Mouse (Mus musculus): Measurements from ENCODE around the gene Golph3. TPM values are rescaled to one million over a fixed set of nuclear protein-coding genes. Genes with fewer than 3 reads are reported as not detected.
"Not testable (repeated sequence)": the region's sequence is repeated elsewhere in the genome, so short reads cannot be mapped to it uniquely, and the experiment has no call there.

Golph3 gene
- polyA plus RNA-seq, 1 experiment from 2014 or later, result 84.7 TPM

DNA sequence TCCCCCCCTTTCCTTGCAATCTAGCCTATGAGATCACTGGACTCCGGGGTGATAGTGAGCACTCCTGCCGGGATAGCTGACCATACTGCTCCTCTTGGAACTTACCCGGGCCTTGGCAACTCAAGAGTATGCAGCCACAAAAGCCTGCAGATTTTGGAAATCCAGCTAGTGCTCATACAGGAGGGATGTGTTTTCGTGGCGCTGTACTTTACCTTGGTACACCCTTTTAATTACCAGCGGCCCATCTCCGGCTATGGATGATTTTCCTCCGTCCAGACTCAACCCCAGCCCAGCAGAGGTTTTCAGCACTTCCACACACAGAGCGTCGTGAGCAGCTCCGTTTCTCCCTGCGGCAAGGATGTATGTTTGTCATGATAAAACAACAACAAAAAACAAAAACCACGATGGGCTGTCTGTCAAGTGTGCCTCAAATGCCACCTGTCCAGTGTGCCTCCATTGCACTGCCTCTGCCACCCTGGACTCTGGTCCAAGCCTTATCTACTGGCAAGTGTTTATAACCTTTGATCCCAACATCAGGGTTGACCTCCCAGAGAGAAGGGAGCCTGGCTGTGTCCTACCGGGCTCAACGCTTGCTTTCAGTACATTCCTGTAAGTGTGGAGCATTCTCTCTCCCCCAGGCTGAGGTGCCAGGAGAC is 44.3 kb downstream of the Golph3 start:
- no peaks in the 10 kb centered on the region for H3K27me3 ChIP-seq (ENCODE audit: insufficient read depth, low read length)
- WGBS, result 89% methylated on average over 15 of the region's 15 CpGs
- H3K4me2 ChIP-seq (replicated peaks; ENCODE audit: low read depth, low read length), result no peak overlapping the region
- no peak overlapping the region for H3K27ac ChIP-seq (ENCODE audit: low read length)
- no peak overlapping the region for H3K4me3 ChIP-seq (ENCODE audit: low read length)
- peaks cover 20% of the 10 kb centered on the region; the same call in 1 of the 2 replicates for H3K36me3 ChIP-seq (ENCODE audit: insufficient read depth, low read length)
- no peaks in the 10 kb centered on the region for H3K9me3 ChIP-seq (ENCODE audit: low read length)
- H3K4me1 ChIP-seq (ENCODE audit: insufficient read depth, low read length), result no peaks in the 10 kb centered on the region
- ATAC-seq (ENCODE audit: low FRiP score, low TSS enrichment), result no peak
- no peak overlapping the region for H3K9ac ChIP-seq (replicated peaks; ENCODE audit: low read length)

DNA sequence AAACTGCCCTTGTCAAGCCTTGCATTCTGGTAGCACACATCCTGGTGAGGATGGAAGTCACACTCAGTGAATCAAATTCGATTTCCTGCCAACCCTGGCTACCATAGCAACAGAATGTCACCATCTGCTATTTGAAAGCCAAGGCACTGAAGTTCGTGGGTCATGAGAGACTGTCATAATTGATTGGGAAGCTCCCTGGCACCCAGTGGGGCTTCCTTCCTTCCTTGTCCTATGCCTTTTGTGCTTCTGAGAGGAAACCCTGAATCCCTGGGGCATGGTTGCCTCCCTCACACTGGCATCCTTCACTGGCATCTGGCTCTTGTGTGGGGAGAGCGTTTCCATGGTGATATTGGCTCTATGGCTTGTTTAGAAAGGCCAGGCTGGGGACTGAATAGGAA is 44.8 kb downstream of the Golph3 start:
- WGBS, result 62% methylated on average over 3 of the region's 3 CpGs
- ATAC-seq (ENCODE audit: low FRiP score, low TSS enrichment), result no peak
- no peak overlapping the region for H3K9ac ChIP-seq (replicated peaks; ENCODE audit: low read length)

DNA sequence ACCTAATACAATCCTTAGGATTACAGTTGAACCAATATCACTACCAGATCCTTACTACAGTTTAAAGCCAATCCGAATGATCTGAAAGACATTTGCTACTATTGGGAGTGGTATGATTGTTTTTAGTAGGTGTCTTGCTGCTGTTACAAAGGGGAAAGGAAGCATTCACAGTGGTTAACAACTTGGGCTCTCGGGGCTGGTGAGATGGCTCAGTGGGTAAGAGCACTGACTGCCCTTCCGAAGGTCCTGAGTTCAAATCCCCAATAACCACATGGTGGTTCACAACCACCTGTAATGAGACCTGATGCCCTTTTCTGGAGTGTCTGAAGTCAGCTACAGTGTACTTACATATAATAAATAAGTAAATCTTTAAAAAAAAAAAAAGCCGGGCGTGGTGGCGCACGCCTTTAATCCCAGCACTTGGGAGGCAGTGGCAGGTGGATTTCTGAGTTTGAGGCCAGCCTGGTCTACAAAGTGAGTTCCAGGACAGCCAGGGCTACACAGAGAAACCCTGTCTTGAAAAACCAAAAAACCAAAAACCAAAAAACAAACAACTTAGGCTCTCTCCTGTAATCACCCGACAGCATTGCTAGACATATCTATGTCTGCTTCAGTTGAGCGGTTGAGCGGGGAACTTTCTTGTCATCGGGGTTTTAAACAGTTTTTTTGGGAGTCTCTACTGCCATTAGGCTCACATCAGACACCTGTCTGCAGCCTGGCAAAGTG is 45.5 kb downstream of the Golph3 start:
- H3K27me3 ChIP-seq (ENCODE audit: insufficient read depth, low read length); H3K4me2 ChIP-seq (replicated peaks; ENCODE audit: low read depth, low read length); H3K9me3 ChIP-seq (ENCODE audit: low read length); H3K4me3 ChIP-seq (ENCODE audit: low read length); H3K9ac ChIP-seq (replicated peaks; ENCODE audit: low read length); H3K27ac ChIP-seq (ENCODE audit: low read length); H3K4me1 ChIP-seq (ENCODE audit: insufficient read depth, low read length); ATAC-seq (ENCODE audit: low FRiP score, low TSS enrichment): not testable (repeated sequence)
- H3K36me3 ChIP-seq (ENCODE audit: insufficient read depth, low read length), result peaks cover 17% of the 10 kb centered on the region; the same call in 1 of the 2 replicates
- WGBS, result 95% methylated on average over 11 of the region's 11 CpGs

More for the DNA sequence above, 44.8 kb downstream of the Golph3 start:
- Histone ChIP-seq H3K4me1 (ENCODE audit: insufficient read depth, low read length) (no peaks in the 10 kb centered on the region), H3K36me3 (ENCODE audit: insufficient read depth, low read length) (peaks cover 19% of the 10 kb centered on the region; the same call in 1 of the 2 replicates), H3K4me3 (ENCODE audit: low read length) (no peak overlapping the region), H3K9me3 (ENCODE audit: low read length) (no peaks in the 10 kb centered on the region), H3K4me2 (replicated peaks; ENCODE audit: low read depth, low read length) (no peak overlapping the region), H3K27ac (ENCODE audit: low read length) (no peak overlapping the region), H3K27me3 (ENCODE audit: insufficient read depth, low read length) (no peaks in the 10 kb centered on the region)

DNA sequence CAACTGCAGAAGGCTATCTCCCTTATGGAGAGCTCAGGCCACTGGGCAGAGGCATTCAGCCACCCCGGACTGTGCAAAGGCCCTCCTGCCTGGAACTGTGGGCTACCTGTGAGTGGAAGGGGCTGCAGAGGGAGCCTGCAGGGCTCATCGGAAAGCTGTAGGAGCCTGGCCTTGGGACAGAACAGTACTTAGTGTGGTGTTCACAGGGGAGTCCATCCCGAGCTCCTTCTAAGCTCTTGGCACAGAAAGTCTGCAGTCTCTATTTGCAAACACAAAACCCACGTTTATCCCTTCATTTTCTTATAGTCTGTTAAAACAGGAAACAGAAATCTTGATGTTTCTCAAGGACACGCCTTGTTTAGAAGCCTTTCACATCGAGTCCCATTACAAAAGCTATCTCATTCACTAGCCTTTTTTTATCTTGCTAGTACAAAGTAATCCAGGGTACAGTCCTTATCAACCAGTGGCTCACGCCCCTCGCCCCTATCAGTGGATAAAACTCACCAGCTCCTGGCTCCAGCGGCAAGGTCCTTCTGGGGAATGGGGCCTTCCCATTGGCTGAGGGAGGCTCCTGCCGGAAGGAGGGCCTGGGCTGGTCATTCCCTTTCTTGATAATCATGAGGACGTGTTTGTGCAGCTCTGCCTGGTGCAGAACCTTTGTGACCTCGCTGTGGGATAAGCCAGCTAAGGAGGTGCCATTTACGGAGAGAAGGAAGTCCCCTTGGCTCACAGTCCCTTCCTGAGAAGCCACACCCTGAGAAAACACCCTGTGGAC is 46.2 kb downstream of the Golph3 start:
- H3K4me3 ChIP-seq (ENCODE audit: low read length), result no peak overlapping the region
- no peak overlapping the region for H3K9ac ChIP-seq (replicated peaks; ENCODE audit: low read length)
- H3K9me3 ChIP-seq (ENCODE audit: low read length), result no peaks in the 10 kb centered on the region
- H3K4me1 ChIP-seq (ENCODE audit: insufficient read depth, low read length), result peaks cover 6% of the 10 kb centered on the region; the same call in 1 of the 2 replicates
- peaks cover 12% of the 10 kb centered on the region; the same call in 1 of the 2 replicates for H3K36me3 ChIP-seq (ENCODE audit: insufficient read depth, low read length)
- no peaks in the 10 kb centered on the region for H3K27me3 ChIP-seq (ENCODE audit: insufficient read depth, low read length)
- ATAC-seq (ENCODE audit: low FRiP score, low TSS enrichment), result no peak
- no peak overlapping the region for H3K4me2 ChIP-seq (replicated peaks; ENCODE audit: low read depth, low read length)
- no peak overlapping the region for H3K27ac ChIP-seq (ENCODE audit: low read length)
- 59% methylated on average over 13 of the region's 13 CpGs for WGBS

DNA sequence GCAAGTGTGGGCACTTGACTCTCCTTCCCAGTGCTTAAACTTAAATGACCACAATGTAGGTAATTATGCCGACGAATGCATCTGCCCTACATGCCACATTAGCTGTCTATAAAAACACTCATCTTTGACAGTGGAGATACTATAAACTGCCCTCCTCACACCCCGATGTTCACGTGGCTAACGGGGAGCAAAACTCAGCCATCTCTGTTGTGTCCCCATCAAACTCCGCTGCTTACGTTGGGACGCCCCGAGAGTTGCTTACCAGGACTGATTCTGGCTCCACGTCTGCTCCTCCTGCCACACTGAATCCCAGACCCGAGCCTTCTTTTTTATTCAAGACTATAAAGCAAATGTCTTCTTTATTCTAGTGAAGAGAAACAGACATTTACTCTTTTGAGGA is 47.1 kb downstream of the Golph3 start:
- no peak for ATAC-seq (ENCODE audit: low FRiP score, low TSS enrichment)

DNA sequence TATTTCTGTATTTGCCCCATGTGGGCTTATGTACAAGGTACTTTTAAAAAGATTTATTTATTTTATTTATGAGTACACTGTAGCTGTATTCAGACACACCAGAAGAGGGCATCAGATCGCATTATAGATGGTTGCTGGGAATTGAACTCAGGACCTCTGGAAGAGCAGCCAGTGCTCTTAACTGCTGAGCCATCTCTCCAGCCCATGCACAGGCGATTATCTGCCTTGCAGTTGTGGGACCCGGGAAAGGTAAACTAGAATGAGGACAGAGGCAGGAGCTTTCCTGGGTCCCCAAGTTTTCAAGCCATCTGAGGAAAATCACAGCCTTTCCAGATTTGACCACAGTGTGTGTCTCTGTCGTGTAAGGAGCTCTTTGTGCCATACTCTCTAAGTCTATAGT is 47.6 kb downstream of the Golph3 start:
- no peaks in the 10 kb centered on the region for H3K27me3 ChIP-seq (ENCODE audit: insufficient read depth, low read length)
- WGBS, result 93% methylated on average over 4 of the region's 4 CpGs
- ATAC-seq (ENCODE audit: low FRiP score, low TSS enrichment), result no peak
- H3K27ac ChIP-seq (ENCODE audit: low read length), result no peak overlapping the region
- H3K36me3 ChIP-seq (ENCODE audit: insufficient read depth, low read length), result peaks cover 11% of the 10 kb centered on the region
- H3K4me3 ChIP-seq (ENCODE audit: low read length), result no peak overlapping the region
- H3K4me1 ChIP-seq (ENCODE audit: insufficient read depth, low read length), result peaks cover 15% of the 10 kb centered on the region
- no peak overlapping the region for H3K4me2 ChIP-seq (replicated peaks; ENCODE audit: low read depth, low read length)
- H3K9me3 ChIP-seq (ENCODE audit: low read length), result no peaks in the 10 kb centered on the region
- H3K9ac ChIP-seq (replicated peaks; ENCODE audit: low read length), result no peak overlapping the region

More for the DNA sequence above, 47.1 kb downstream of the Golph3 start:
- Histone ChIP-seq H3K4me1 (ENCODE audit: insufficient read depth, low read length) (peaks cover 10% of the 10 kb centered on the region), H3K4me3 (ENCODE audit: low read length) (no peak overlapping the region), H3K9me3 (ENCODE audit: low read length) (no peaks in the 10 kb centered on the region), H3K4me2 (replicated peaks; ENCODE audit: low read depth, low read length) (no peak overlapping the region), H3K27me3 (ENCODE audit: insufficient read depth, low read length) (no peaks in the 10 kb centered on the region), H3K27ac (ENCODE audit: low read length) (no peak overlapping the region), H3K36me3 (ENCODE audit: insufficient read depth, low read length) (peaks cover 11% of the 10 kb centered on the region), H3K9ac (replicated peaks; ENCODE audit: low read length) (no peak overlapping the region)
- WGBS, result 86% methylated on average over 11 of the region's 11 CpGs

DNA sequence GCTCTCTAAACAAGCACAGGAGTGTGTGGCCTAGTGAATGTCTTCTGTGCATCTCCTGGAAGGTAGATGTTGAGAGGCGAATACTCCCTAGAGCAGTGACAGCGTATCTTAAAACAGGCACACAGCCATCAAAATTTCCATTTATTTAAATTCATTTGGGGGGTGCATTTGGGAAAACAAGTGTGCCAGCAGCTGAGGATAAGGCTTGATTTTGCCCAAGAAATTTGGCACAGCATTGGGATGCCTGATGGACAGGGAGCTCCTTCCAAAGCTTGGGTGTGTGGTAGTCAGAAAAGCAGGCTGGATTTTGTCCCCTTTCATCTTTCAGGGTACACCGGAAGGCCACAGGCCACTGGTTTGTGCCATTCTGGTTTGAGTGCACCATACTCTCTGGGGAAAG is 48.8 kb downstream of the Golph3 start:
- no peaks in the 10 kb centered on the region for H3K27me3 ChIP-seq (ENCODE audit: insufficient read depth, low read length)
- H3K36me3 ChIP-seq (ENCODE audit: insufficient read depth, low read length), result peaks cover 11% of the 10 kb centered on the region
- H3K9ac ChIP-seq (replicated peaks; ENCODE audit: low read length), result no peak overlapping the region
- 94% methylated on average over 3 of the region's 3 CpGs for WGBS
- ATAC-seq (ENCODE audit: low FRiP score, low TSS enrichment), result no peak
- no peak overlapping the region for H3K27ac ChIP-seq (ENCODE audit: low read length)
- no peaks in the 10 kb centered on the region for H3K9me3 ChIP-seq (ENCODE audit: low read length)
- H3K4me2 ChIP-seq (replicated peaks; ENCODE audit: low read depth, low read length), result no peak overlapping the region
- H3K4me1 ChIP-seq (ENCODE audit: insufficient read depth, low read length), result peaks cover 27% of the 10 kb centered on the region
- no peak overlapping the region for H3K4me3 ChIP-seq (ENCODE audit: low read length)

DNA sequence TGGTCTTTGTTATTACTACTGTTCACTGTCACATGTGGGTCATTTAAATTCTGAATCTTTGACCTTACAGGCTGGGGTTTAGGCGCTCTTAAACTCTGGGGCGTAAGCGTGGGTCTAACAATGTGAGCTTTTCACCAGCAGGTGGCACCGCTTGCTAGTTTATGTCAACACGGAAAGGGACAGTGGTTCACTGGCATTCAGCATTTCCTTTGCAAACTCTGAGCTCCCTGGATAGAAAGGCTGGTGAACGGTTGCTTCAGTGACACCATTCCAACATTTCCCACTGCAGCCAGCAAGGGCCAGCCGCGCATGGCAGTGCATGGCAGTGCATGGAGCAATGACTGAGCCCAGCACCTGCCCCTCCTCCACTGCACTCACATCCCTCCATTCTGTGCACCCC is 49.9 kb downstream of the Golph3 start:
- Histone ChIP-seq H3K4me3 (ENCODE audit: low read length) (no peak overlapping the region), H3K27me3 (ENCODE audit: insufficient read depth, low read length) (no peaks in the 10 kb centered on the region), H3K9ac (replicated peaks; ENCODE audit: low read length) (no peak overlapping the region), H3K27ac (ENCODE audit: low read length) (no peak overlapping the region), H3K4me1 (ENCODE audit: insufficient read depth, low read length) (peaks cover 35% of the 10 kb centered on the region), H3K36me3 (ENCODE audit: insufficient read depth, low read length) (peaks cover 6% of the 10 kb centered on the region), H3K9me3 (ENCODE audit: low read length) (no peaks in the 10 kb centered on the region), H3K4me2 (replicated peaks; ENCODE audit: low read depth, low read length) (no peak overlapping the region)
- ATAC-seq (ENCODE audit: low FRiP score, low TSS enrichment), result peak; percentile 35
- 5% methylated on average over 8 of the region's 8 CpGs for WGBS

DNA sequence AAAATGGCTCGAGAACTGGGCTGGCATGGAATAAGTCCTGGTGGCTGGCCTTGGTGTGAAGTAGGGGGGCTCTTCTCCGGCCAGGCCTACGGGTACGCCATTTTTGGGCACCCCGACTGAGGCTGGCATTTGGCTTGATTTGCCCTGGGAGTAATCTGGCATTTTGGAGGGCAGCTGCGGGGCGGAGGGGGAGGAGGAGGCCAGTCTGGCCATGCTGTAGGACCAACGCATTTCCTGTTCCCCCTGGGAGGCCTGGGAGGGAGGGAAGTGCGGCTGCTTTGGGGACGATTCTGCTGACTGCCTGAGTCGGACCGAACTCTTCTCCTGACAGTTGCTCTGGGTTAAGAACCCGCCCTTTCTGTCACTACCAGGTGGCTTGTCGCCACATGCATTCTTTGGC is 52.2 kb downstream of the Golph3 start:
- Histone ChIP-seq H3K36me3 (ENCODE audit: insufficient read depth, low read length) (peaks cover 3% of the 10 kb centered on the region), H3K9me3 (ENCODE audit: low read length) (no peaks in the 10 kb centered on the region), H3K4me1 (ENCODE audit: insufficient read depth, low read length) (peaks cover 36% of the 10 kb centered on the region), H3K4me2 (replicated peaks; ENCODE audit: low read depth, low read length) (no peak overlapping the region), H3K9ac (replicated peaks; ENCODE audit: low read length) (no peak overlapping the region), H3K4me3 (ENCODE audit: low read length) (no peak overlapping the region), H3K27ac (ENCODE audit: low read length) (peak overlapping the region; percentile 65), H3K27me3 (ENCODE audit: insufficient read depth, low read length) (no peaks in the 10 kb centered on the region)
- WGBS, result 68% methylated on average over 14 of the region's 14 CpGs
- ATAC-seq (ENCODE audit: low FRiP score, low TSS enrichment), result no peak

All from kidney, embryonic 16.5 days (tissue).